Mouse (Mus musculus) hindbrain, postnatal 0 days (tissue): ENCODE results near the gene AC124502.3. TPM values are rescaled to one million over a fixed set of nuclear protein-coding genes. Genes with fewer than 3 reads are reported as not detected.

Source experiments
- ATAC-seq: fragments of 200-750 bp; cut with Nextera tagmentation; 2 replicates; pipeline ENCODE4 v1.8.0; 2017; ENCODE audit warnings: mild to moderate bottlenecking, moderate TSS enrichment, moderate library complexity
- DNase-seq: peaks from one replicate; pipeline ENCODE4 v3.0.0-alpha.2; 2015; ENCODE audit warnings: low spot score
- H3K27ac ChIP-seq: fragments of 300-500 bp; sonication (generic); 2 replicates; pipeline ENCODE4 v1.5.1; 2014; ENCODE audit warnings: mild to moderate bottlenecking
- H3K27me3 ChIP-seq: fragments of 300-500 bp; sonication (generic); 2 replicates; pipeline ENCODE4 v1.6.1; 2014; ENCODE audit warnings: low read length, mixed read lengths; ENCODE audit not compliant: insufficient read depth
- H3K36me3 ChIP-seq: fragments of 300-500 bp; sonication (generic); 2 replicates; pipeline ENCODE4 v1.6.1; 2014; ENCODE audit warnings: low read length, mixed read lengths; ENCODE audit not compliant: insufficient read depth
- H3K4me1 ChIP-seq: fragments of 300-500 bp; sonication (generic); 2 replicates; pipeline ENCODE4 v1.6.1; 2014; ENCODE audit warnings: antibody characterized with exemption, low read length, mixed read lengths; ENCODE audit not compliant: insufficient read depth
- H3K4me2 ChIP-seq: fragments of 300-500 bp; sonication (generic); 2 replicates; pipeline ENCODE4 v1.6.1; 2014; ENCODE audit warnings: low read depth, mild to moderate bottlenecking, low read length, moderate library complexity, mixed read lengths
- H3K4me3 ChIP-seq: fragments of 300-500 bp; sonication (generic); 2 replicates; pipeline ENCODE4 v1.5.1; 2014; ENCODE audit warnings: low read length
- H3K9ac ChIP-seq: fragments of 300-500 bp; sonication (generic); replicated peaks from 2 replicates; pipeline ENCODE4 v1.6.1; 2014; ENCODE audit warnings: mild to moderate bottlenecking, low read length, moderate library complexity, mixed read lengths
- H3K9me3 ChIP-seq: fragments of 300-500 bp; sonication (generic); 2 replicates; pipeline ENCODE4 v1.6.1; 2016; ENCODE audit warnings: low read length, mixed read lengths
- CTCF ChIP-seq: IDR thresholded peaks from 2 replicates; pipeline ENCODE4 v1.5.1; 2016; ENCODE audit warnings: antibody characterized with exemption, control low read depth, low read depth
- WGBS: fragments of 180-500 bp; shearing (Covaris S2); extraction: QIAGEN DNeasy Blood & Tissue Kit; methylation state at CpG from one replicate; pipeline ENCODE4 v1.1.7; 2014; 5-methylcytosine and 5-hydroxymethylcytosine counted together
- polyA plus RNA-seq: library from polyadenylated mRNA; unstranded; fragments of >200 nt; fragmentation: Nextera tagmentation; extraction: Ambion mirVana; gene quantifications from 2 replicates; pipeline ENCODE4 v1.2.1, GENCODE M21; 2015
- total RNA-seq: library from RNA; depleted of rRNA; stranded (reverse); fragments of >200 nt; gene quantifications from 2 replicates; pipeline ENCODE4 v1.2.3, GENCODE M21; 2014

AC124502.3 gene
- total and polyA plus RNA-seq, 2 experiments from 2014 or later = 2.4 to 4.5 TPM

- no peak for TF ChIP-seq CTCF
- DNase-seq (no peak), ATAC-seq (no peak)
- Histone ChIP-seq H3K4me3 (no peak overlapping the region), H3K4me1 (no peaks in the 10 kb centered on the region; the same call in 1 of the 2 replicates), H3K27ac (no peak overlapping the region), H3K27me3 (no peaks in the 10 kb centered on the region), H3K36me3 (no peaks in the 10 kb centered on the region), H3K9me3 (no peaks in the 10 kb centered on the region), H3K9ac (no peak overlapping the region), H3K4me2 (no peak overlapping the region)
- 25% methylated on average over 16 of the region's 16 CpGs for WGBS
These were observed 19.4 kb downstream of the AC124502.3 start for GRCm38 (mm10) chr19:5057876-5058775.

DNA sequence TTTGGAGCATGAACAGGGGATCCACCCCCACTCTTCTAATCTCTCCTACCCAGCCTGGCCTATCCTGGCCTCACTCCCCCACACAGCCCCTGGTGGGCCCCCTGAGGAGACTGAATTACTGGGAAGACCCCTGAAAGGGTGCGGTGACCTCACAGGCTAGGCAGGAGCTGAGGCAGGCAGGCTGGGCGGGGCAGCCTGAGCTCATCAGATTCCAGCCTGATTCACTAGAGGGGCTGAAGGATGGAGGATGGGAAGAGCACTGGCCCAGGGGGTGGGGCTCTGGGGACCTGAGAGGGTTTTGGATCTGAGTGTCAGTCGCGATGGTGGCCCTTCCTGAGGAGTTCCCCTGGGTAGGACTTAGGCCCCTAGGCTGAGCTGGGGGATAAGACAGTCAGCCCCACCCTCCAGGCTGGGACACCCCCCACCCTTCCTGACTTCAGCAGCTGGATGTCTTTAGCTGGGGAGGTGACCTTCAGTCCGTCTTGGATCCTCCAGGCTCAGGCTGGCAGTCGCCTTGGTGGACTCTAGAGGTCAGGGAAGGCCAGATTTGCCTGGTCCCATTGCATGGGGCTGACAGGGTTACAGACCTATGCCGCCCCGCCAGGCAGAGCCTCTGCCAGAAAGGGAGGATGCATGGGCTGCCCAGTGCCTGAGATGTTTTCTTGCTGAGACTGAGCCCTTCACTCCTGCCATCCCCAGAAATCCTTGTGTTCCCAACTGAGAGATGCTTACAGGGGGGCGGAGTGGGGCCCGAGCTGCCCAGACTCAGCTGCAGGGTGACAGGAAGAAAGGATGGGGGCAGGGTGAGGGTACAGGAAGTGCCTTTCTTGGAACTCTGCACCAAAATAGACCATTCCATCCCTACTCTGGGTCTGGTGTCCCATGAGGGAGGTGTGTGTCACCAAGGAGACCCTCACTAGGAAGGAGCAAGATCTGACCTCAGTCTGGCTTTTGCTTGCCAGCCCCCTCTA, 20.4 kb downstream of the AC124502.3 start:
- 17% methylated on average over 10 of the region's 10 CpGs for WGBS
- Histone ChIP-seq H3K36me3 (no peaks in the 10 kb centered on the region), H3K4me3 (no peak overlapping the region), H3K9me3 (no peaks in the 10 kb centered on the region), H3K4me2 (no peak overlapping the region), H3K27me3 (no peaks in the 10 kb centered on the region), H3K4me1 (no peaks in the 10 kb centered on the region; the same call in 1 of the 2 replicates), H3K9ac (no peak overlapping the region), H3K27ac (no peak overlapping the region)
- ATAC-seq (peak; percentile 37; the same call in 1 of the 2 replicates), DNase-seq (no peak)
- TF ChIP-seq CTCF = no peak

- no peak for DNase-seq
- Histone ChIP-seq H3K27me3 (no peaks in the 10 kb centered on the region), H3K27ac (no peak overlapping the region), H3K9me3 (no peaks in the 10 kb centered on the region), H3K4me1 (no peaks in the 10 kb centered on the region; the same call in 1 of the 2 replicates), H3K36me3 (no peaks in the 10 kb centered on the region), H3K4me3 (no peak overlapping the region), H3K4me2 (no peak overlapping the region), H3K9ac (no peak overlapping the region)
- no peak for ATAC-seq
- no peak for TF ChIP-seq CTCF
- 48% methylated on average over 5 of the region's 5 CpGs for WGBS
These were observed 22.0 kb downstream of the AC124502.3 start for GRCm38 (mm10) chr19:5060365-5061330.

- 88% methylated on average over 5 of the region's 5 CpGs for WGBS
These were observed 23.4 kb downstream of the AC124502.3 start for GRCm38 (mm10) chr19:5062041-5062440.

GRCm38 (mm10) chr19:5062446-5062845, 23.8 kb downstream of the AC124502.3 start:
- H3K27ac ChIP-seq = no peak overlapping the region
- TF ChIP-seq CTCF = no peak
- no peak overlapping the region for H3K9ac ChIP-seq
- no peaks in the 10 kb centered on the region for H3K27me3 ChIP-seq
- DNase-seq (no peak), ATAC-seq (no peak)
- H3K4me2 ChIP-seq = no peak overlapping the region
- no peaks in the 10 kb centered on the region for H3K36me3 ChIP-seq
- WGBS = 90% methylated on average over 6 of the region's 6 CpGs
- no peak overlapping the region for H3K4me3 ChIP-seq
- H3K9me3 ChIP-seq = no peaks in the 10 kb centered on the region
- H3K4me1 ChIP-seq = no peaks in the 10 kb centered on the region

More at GRCm38 (mm10) chr19:5062041-5062440, 23.4 kb downstream of the AC124502.3 start:
- Histone ChIP-seq H3K9me3 (no peaks in the 10 kb centered on the region), H3K4me2 (no peak overlapping the region), H3K36me3 (no peaks in the 10 kb centered on the region), H3K27me3 (no peaks in the 10 kb centered on the region), H3K4me1 (no peaks in the 10 kb centered on the region), H3K9ac (no peak overlapping the region), H3K4me3 (no peak overlapping the region), H3K27ac (no peak overlapping the region)
- TF ChIP-seq CTCF = no peak
- no peak for DNase-seq
- no peak for ATAC-seq
